8 mouse cellular contexts compared by ENCODE assay signal in genomic region chr15:96695455-96696421, GRCm38 (mm10). TPM values are rescaled to one million over a fixed set of nuclear protein-coding genes. Genes with fewer than 3 reads are reported as not detected.
DNase-seq lines count a peak whose midpoint lies in the region; ATAC-seq lines count a peak whose summit lies in the region.

No protein-coding gene starts in this region.

- DNase-seq in T-cell, adult 2 months (ENCODE audit: low spot score) = peak; percentile 47
- DNase-seq in heart, adult 9 months (ENCODE audit: low spot score in 2 of 2) = peak; percentile 59 to 62
- DNase-seq in kidney, postnatal 25 days = peak; percentile 62 to 71
- DNase-seq in left cerebral cortex, adult 11 months (ENCODE audit: low spot score) = no peak
- no peak for DNase-seq in ovary, postnatal 14 days (ENCODE audit: low spot score)

- H3K27me3 ChIP-seq in erythroblast, embryonic 14.5 days (ENCODE audit: control insufficient read depth) = peaks cover 8% of the 10 kb centered on the region

- peaks cover 43% of the 10 kb centered on the region for H3K4me1 ChIP-seq in erythroblast, embryonic 14.5 days (ENCODE audit: control insufficient read depth)

- H3K9me3 ChIP-seq in erythroblast, embryonic 14.5 days (ENCODE audit: control insufficient read depth, low read length) = no peaks in the 10 kb centered on the region

- ATAC-seq in erythroblast, adult 5-6 weeks (replicated peaks; ENCODE audit: low FRiP score, poor library complexity, severe bottlenecking) = no peak
- peak; percentile 15; the same call in 1 of the 2 replicates for ATAC-seq in megakaryocyte progenitor cell, adult 5-6 weeks (replicated peaks; ENCODE audit: poor library complexity)

- peaks cover 79% of the 10 kb centered on the region for H3K36me3 ChIP-seq in erythroblast, embryonic 14.5 days (ENCODE audit: control insufficient read depth)

- H3K4me3 ChIP-seq in erythroblast, embryonic 14.5 days (replicated peaks) = peak overlapping the region; percentile 10

RNA-seq across cellular contexts. Expression of gene Slc38a2, which starts 3.8 kb away (rescaled TPM):
- polyA plus RNA-seq in erythroblast, embryonic 14.5 days (2012) = 0.98 and 1.0 TPM in 2 replicates
- total RNA-seq in erythroblast, adult 5-6 weeks (2015; ENCODE audit: low replicate concordance) = 34.4 and 44.7 TPM in 2 replicates
- total RNA-seq in erythroblast, adult 5-6 weeks (2017; ENCODE audit: low replicate concordance) = 22.3 and 29.1 TPM in 2 replicates
- 149 and 157 TPM in 2 replicates for total RNA-seq in megakaryocyte progenitor cell, adult 5-6 weeks (2015)
- 70.7 and 73.4 TPM in 2 replicates for total RNA-seq in megakaryocyte progenitor cell, adult 5-6 weeks (2017)

RNA-seq across cellular contexts. Expression of gene Slc38a1, which starts 53.0 kb away (rescaled TPM):
- 0.43 and 0.55 TPM in 2 replicates for polyA plus RNA-seq in erythroblast, embryonic 14.5 days (2012)
- 15.3 and 27.3 TPM in 2 replicates for total RNA-seq in erythroblast, adult 5-6 weeks (2015; ENCODE audit: low replicate concordance)
- 6.6 TPM in 2 replicates for total RNA-seq in erythroblast, adult 5-6 weeks (2017; ENCODE audit: low replicate concordance)
- total RNA-seq in megakaryocyte progenitor cell, adult 5-6 weeks (2015) = 94.0 and 107 TPM in 2 replicates
- total RNA-seq in megakaryocyte progenitor cell, adult 5-6 weeks (2017) = 53.2 and 63.8 TPM in 2 replicates

Comparison
In these comparisons a context has a peak if more than half of its experiments do, and no peak if none do; other contexts are left out.
1. DNase-seq: peak in T-cell, adult 2 months (single experiment), heart, adult 9 months (2 of 2) and kidney, postnatal 25 days (2 of 2); none in left cerebral cortex, adult 11 months (single experiment) and ovary, postnatal 14 days (single experiment).